ENCODE assay signal across 8 mouse cellular contexts in the genomic region with DNA sequence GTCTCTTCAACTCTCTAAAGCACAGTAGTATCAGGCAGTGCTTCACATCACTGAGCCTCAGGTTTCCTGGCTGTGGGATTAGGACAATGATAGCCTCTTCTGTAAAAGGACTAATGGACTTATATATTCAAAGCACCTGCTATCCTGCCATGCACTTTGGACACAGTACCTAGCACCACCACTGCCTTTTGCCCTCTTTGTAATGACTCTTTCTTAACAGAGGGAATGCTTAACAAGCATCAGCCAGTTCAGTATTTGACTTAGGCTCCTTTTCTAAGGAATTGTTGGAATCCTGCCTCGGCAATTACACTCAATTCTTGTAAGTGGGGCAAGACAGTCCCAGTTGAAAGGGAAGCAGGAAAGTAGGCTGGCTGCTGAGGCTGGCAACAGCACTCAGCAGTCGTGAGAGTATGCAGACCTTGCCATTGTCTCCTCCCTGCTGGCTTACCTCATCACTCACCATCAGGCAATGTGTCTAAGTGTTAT.
DNase-seq lines count a peak whose midpoint lies in the region; ATAC-seq and TF ChIP-seq lines count a peak whose summit lies in the region.

No protein-coding gene starts in this region.

- no peak for TF ChIP-seq CTCF in hindbrain, postnatal 0 days (IDR thresholded peaks at IDR 0.05; ENCODE audit: low read depth)

- WGBS in kidney, embryonic 16.5 days, result 17% methylated on average over 2 of the region's 2 CpGs
- 9% methylated on average over 2 of the region's 2 CpGs for WGBS in hindbrain, postnatal 0 days
- WGBS in midbrain, embryonic 16.5 days, result 13% methylated on average over 2 of the region's 2 CpGs

- no peak for ATAC-seq in kidney, embryonic 16.5 days (ENCODE audit: low FRiP score, low TSS enrichment)
- peak; percentile 73 for ATAC-seq in hindbrain, postnatal 0 days
- ATAC-seq in midbrain, embryonic 16.5 days, result peak; percentile 75

- no peaks in the 10 kb centered on the region for H3K27me3 ChIP-seq in kidney, embryonic 16.5 days (ENCODE audit: insufficient read depth, low read length)
- H3K27me3 ChIP-seq in hindbrain, postnatal 0 days (ENCODE audit: insufficient read depth, low read length), result no peaks in the 10 kb centered on the region
- H3K27me3 ChIP-seq in midbrain, embryonic 16.5 days (ENCODE audit: control insufficient read depth, insufficient read depth, low read depth, low read length), result no peaks in the 10 kb centered on the region

- no peak overlapping the region for H3K9ac ChIP-seq in kidney, embryonic 16.5 days (replicated peaks; ENCODE audit: low read length)
- H3K9ac ChIP-seq in hindbrain, postnatal 0 days (replicated peaks; ENCODE audit: low read length), result no peak overlapping the region
- H3K9ac ChIP-seq in midbrain, embryonic 16.5 days (ENCODE audit: low read depth, low read length), result no peak overlapping the region

- DNase-seq in kidney, adult 11 months, result peak; percentile 58
- peak; percentile 18 for DNase-seq in embryo, embryonic 11 days
- DNase-seq in hindbrain, postnatal 0 days (ENCODE audit: low spot score), result peak; percentile 62
- DNase-seq in right cerebral cortex, postnatal 4 days, result no peak
- no peak for DNase-seq in layer of hippocampus, postnatal 14 days (ENCODE audit: low spot score in 2 of 2)
- DNase-seq in thymus, postnatal 25 days, result no peak

- no peaks in the 10 kb centered on the region for H3K4me1 ChIP-seq in kidney, embryonic 16.5 days (ENCODE audit: insufficient read depth, low read length)
- peaks cover 11% of the 10 kb centered on the region; the same call in 1 of the 2 replicates for H3K4me1 ChIP-seq in hindbrain, postnatal 0 days (ENCODE audit: insufficient read depth, low read length)
- H3K4me1 ChIP-seq in midbrain, embryonic 16.5 days (ENCODE audit: control insufficient read depth, insufficient read depth, low read length), result peaks cover 11% of the 10 kb centered on the region

- no peak overlapping the region for H3K4me2 ChIP-seq in kidney, embryonic 16.5 days (replicated peaks; ENCODE audit: low read depth, low read length)
- H3K4me2 ChIP-seq in hindbrain, postnatal 0 days (ENCODE audit: low read depth, low read length), result no peak overlapping the region
- H3K4me2 ChIP-seq in midbrain, embryonic 16.5 days (ENCODE audit: low read length), result no peak overlapping the region

- H3K27ac ChIP-seq in kidney, embryonic 16.5 days (ENCODE audit: low read length), result no peak overlapping the region
- H3K27ac ChIP-seq in hindbrain, postnatal 0 days, result peak overlapping the region; percentile 55; the same call in 1 of the 2 replicates
- 0 out of 2 replicates have a peak overlapping the region, but pooled peaks have one; percentile 9 for H3K27ac ChIP-seq in midbrain, embryonic 16.5 days (ENCODE audit: low read length)

- H3K36me3 ChIP-seq in kidney, embryonic 16.5 days (ENCODE audit: insufficient read depth, low read length), result no peaks in the 10 kb centered on the region
- no peaks in the 10 kb centered on the region for H3K36me3 ChIP-seq in hindbrain, postnatal 0 days (ENCODE audit: insufficient read depth, low read length)
- H3K36me3 ChIP-seq in midbrain, embryonic 16.5 days (ENCODE audit: control insufficient read depth, insufficient read depth, low read length), result no peaks in the 10 kb centered on the region

- H3K9me3 ChIP-seq in kidney, embryonic 16.5 days (ENCODE audit: low read length), result no peaks in the 10 kb centered on the region
- H3K9me3 ChIP-seq in hindbrain, postnatal 0 days (ENCODE audit: low read length), result no peaks in the 10 kb centered on the region
- no peaks in the 10 kb centered on the region for H3K9me3 ChIP-seq in midbrain, embryonic 16.5 days (replicated peaks; ENCODE audit: control insufficient read depth, low read length, poor library complexity, severe bottlenecking)

- H3K4me3 ChIP-seq in kidney, embryonic 16.5 days (ENCODE audit: low read length), result no peak overlapping the region
- no peak overlapping the region for H3K4me3 ChIP-seq in hindbrain, postnatal 0 days (ENCODE audit: low read length)
- no peak overlapping the region for H3K4me3 ChIP-seq in midbrain, embryonic 16.5 days (ENCODE audit: low read depth, low read length)

Comparison
In these comparisons a context has a peak if more than half of its experiments do, and no peak if none do; other contexts are left out.
1. DNase-seq: peak in kidney, adult 11 months (single experiment), embryo, embryonic 11 days (single experiment) and hindbrain, postnatal 0 days (single experiment); none in right cerebral cortex, postnatal 4 days (single experiment), layer of hippocampus, postnatal 14 days (0 of 2) and thymus, postnatal 25 days (single experiment).